Mouse (Mus musculus): ENCODE results near the gene Efnb3.
A peak's percentile ranks its signal among the peaks of the same experiment; 100 is the strongest.

DNA sequence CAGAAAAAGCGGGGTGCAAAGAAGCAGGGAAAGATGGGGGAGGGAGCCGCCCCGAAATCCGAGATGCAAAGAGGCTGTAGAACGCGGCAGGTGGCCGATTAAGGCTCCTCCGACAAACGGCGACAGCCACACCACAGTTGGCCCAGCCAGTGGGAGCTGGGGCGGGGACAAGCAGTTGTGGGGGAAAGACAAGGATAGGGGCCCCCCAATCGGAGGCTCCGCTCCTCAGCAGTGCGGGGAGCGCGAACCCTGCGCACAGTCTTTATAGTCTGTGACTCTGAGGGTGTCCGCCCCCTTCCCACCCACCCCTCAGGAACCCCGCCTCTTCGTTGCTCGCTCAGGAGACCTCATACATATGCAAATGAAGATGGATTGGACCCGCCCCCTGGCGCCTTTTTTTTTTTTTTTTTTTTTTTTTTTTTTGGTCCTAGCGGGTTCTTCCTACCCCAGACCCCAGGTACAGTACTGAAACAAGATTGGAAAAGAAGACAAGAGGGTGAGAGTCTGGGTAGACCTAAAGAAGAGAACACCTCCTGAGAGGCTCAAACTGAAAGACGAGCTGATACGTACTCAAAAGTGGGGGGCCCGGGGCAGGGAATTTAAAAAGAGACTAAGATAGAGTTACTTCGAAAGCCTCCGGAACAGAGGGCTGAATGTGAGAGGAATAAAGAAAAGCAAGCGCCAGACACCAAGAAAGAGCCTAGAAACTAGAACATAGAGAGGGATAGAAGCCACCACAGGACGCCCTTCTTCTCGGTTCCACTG is 45.9 kb upstream of the Efnb3 start, which contains the start of gene Atp1b2:
- TF ChIP-seq POLR2A (IDR thresholded peaks at IDR 0.05; ENCODE audit: low read depth, low read length) (peak; percentile 79), MYC (IDR thresholded peaks at IDR 0.05; ENCODE audit: low read depth, low read length) (no peak), MXI1 (IDR thresholded peaks at IDR 0.05; ENCODE audit: low read depth, low read length) (no peak), CTCF (conservative IDR thresholded peaks at IDR 0.05 in 1 of 2, IDR thresholded peaks at IDR 0.05 in 1 of 2; ENCODE audit: low read depth in 2 of 2, low read length in 2 of 2) (no peak), ZC3H11A (IDR thresholded peaks at IDR 0.05; ENCODE audit: low read depth, low read length) (no peak), EP300 (IDR thresholded peaks at IDR 0.05; ENCODE audit: low read length) (no peak)
